Mouse (Mus musculus): Measurements from ENCODE around the gene Clec11a. TPM values are rescaled to one million over a fixed set of nuclear protein-coding genes. Genes with fewer than 3 reads are reported as not detected.

Gene Clec11a
- polyA plus RNA-seq, 1 experiment from 2014 or later: 4.6 TPM

GRCm38 (mm10) chr7:44334139-44334538, 27.4 kb upstream of the Clec11a start:
- H3K4me3 ChIP-seq (ENCODE audit: low read depth, low read length): no peak overlapping the region
- peaks cover 8% of the 10 kb centered on the region; the same call in 1 of the 2 replicates for H3K4me1 ChIP-seq (ENCODE audit: control insufficient read depth, insufficient read depth, low read length)
- H3K27me3 ChIP-seq (ENCODE audit: control insufficient read depth, insufficient read depth, low read length): peaks cover 12% of the 10 kb centered on the region
- H3K9ac ChIP-seq (replicated peaks; ENCODE audit: low read depth, low read length): no peak overlapping the region
- H3K36me3 ChIP-seq (ENCODE audit: control insufficient read depth, insufficient read depth, low read length): peaks cover 4% of the 10 kb centered on the region; the same call in 1 of the 2 replicates
- no peaks in the 10 kb centered on the region for H3K9me3 ChIP-seq (ENCODE audit: control insufficient read depth, low read length)
- H3K4me2 ChIP-seq (ENCODE audit: low read depth, low read length): no peak overlapping the region
- 71% methylated on average over 14 of the region's 14 CpGs for WGBS
- no peak overlapping the region for H3K27ac ChIP-seq (ENCODE audit: low read depth, low read length)
- ATAC-seq (ENCODE audit: low read depth): no peak

GRCm38 (mm10) chr7:44332336-44332735, 25.6 kb upstream of the Clec11a start:
- Histone ChIP-seq H3K4me2 (ENCODE audit: low read depth, low read length) (no peak overlapping the region), H3K9me3 (ENCODE audit: control insufficient read depth, low read length) (no peaks in the 10 kb centered on the region), H3K27me3 (ENCODE audit: control insufficient read depth, insufficient read depth, low read length) (peaks cover 12% of the 10 kb centered on the region), H3K4me1 (ENCODE audit: control insufficient read depth, insufficient read depth, low read length) (peaks cover 1% of the 10 kb centered on the region; the same call in 1 of the 2 replicates), H3K9ac (replicated peaks; ENCODE audit: low read depth, low read length) (no peak overlapping the region), H3K36me3 (ENCODE audit: control insufficient read depth, insufficient read depth, low read length) (peaks cover 7% of the 10 kb centered on the region; the same call in 1 of the 2 replicates), H3K27ac (ENCODE audit: low read depth, low read length) (no peak overlapping the region), H3K4me3 (ENCODE audit: low read depth, low read length) (no peak overlapping the region)
- ATAC-seq (ENCODE audit: low read depth): no peak
- 62% methylated on average over 3 of the region's 3 CpGs for WGBS

GRCm38 (mm10) chr7:44326614-44327013, 19.9 kb upstream of the Clec11a start:
- ATAC-seq (ENCODE audit: low read depth): no peak
- no peaks in the 10 kb centered on the region for H3K27me3 ChIP-seq (ENCODE audit: control insufficient read depth, insufficient read depth, low read length)
- H3K4me2 ChIP-seq (ENCODE audit: low read depth, low read length): no peak overlapping the region
- peaks cover 15% of the 10 kb centered on the region for H3K36me3 ChIP-seq (ENCODE audit: control insufficient read depth, insufficient read depth, low read length)
- 49% methylated on average over 6 of the region's 6 CpGs for WGBS
- H3K4me1 ChIP-seq (ENCODE audit: control insufficient read depth, insufficient read depth, low read length): no peaks in the 10 kb centered on the region
- no peak overlapping the region for H3K4me3 ChIP-seq (ENCODE audit: low read depth, low read length)
- H3K9ac ChIP-seq (replicated peaks; ENCODE audit: low read depth, low read length): no peak overlapping the region
- H3K27ac ChIP-seq (ENCODE audit: low read depth, low read length): no peak overlapping the region
- no peaks in the 10 kb centered on the region for H3K9me3 ChIP-seq (ENCODE audit: control insufficient read depth, low read length)

GRCm38 (mm10) chr7:44322290-44322689, 15.6 kb upstream of the Clec11a start:
- Histone ChIP-seq H3K27me3 (ENCODE audit: control insufficient read depth, insufficient read depth, low read length) (no peaks in the 10 kb centered on the region), H3K27ac (ENCODE audit: low read depth, low read length) (no peak overlapping the region), H3K4me2 (ENCODE audit: low read depth, low read length) (no peak overlapping the region), H3K4me3 (ENCODE audit: low read depth, low read length) (no peak overlapping the region), H3K4me1 (ENCODE audit: control insufficient read depth, insufficient read depth, low read length) (no peaks in the 10 kb centered on the region), H3K9ac (replicated peaks; ENCODE audit: low read depth, low read length) (no peak overlapping the region), H3K36me3 (ENCODE audit: control insufficient read depth, insufficient read depth, low read length) (peaks cover 20% of the 10 kb centered on the region), H3K9me3 (ENCODE audit: control insufficient read depth, low read length) (no peaks in the 10 kb centered on the region)
- WGBS: 94% methylated on average over 1 of the region's 1 CpGs
- ATAC-seq (ENCODE audit: low read depth): no peak

GRCm38 (mm10) chr7:44320886-44321285, 14.2 kb upstream of the Clec11a start:
- Histone ChIP-seq H3K9ac (replicated peaks; ENCODE audit: low read depth, low read length) (no peak overlapping the region), H3K4me3 (ENCODE audit: low read depth, low read length) (no peak overlapping the region), H3K9me3 (ENCODE audit: control insufficient read depth, low read length) (no peaks in the 10 kb centered on the region), H3K27me3 (ENCODE audit: control insufficient read depth, insufficient read depth, low read length) (no peaks in the 10 kb centered on the region), H3K4me1 (ENCODE audit: control insufficient read depth, insufficient read depth, low read length) (no peaks in the 10 kb centered on the region), H3K27ac (ENCODE audit: low read depth, low read length) (no peak overlapping the region), H3K4me2 (ENCODE audit: low read depth, low read length) (no peak overlapping the region), H3K36me3 (ENCODE audit: control insufficient read depth, insufficient read depth, low read length) (peaks cover 23% of the 10 kb centered on the region)
- ATAC-seq (ENCODE audit: low read depth): no peak
- 52% methylated on average over 8 of the region's 8 CpGs for WGBS

- WGBS: 29% methylated on average over 4 of the region's 4 CpGs
- Histone ChIP-seq H3K9me3 (ENCODE audit: control insufficient read depth, low read length) (no peaks in the 10 kb centered on the region), H3K36me3 (ENCODE audit: control insufficient read depth, insufficient read depth, low read length) (peaks cover 25% of the 10 kb centered on the region), H3K9ac (replicated peaks; ENCODE audit: low read depth, low read length) (no peak overlapping the region), H3K4me2 (ENCODE audit: low read depth, low read length) (no peak overlapping the region), H3K27ac (ENCODE audit: low read depth, low read length) (no peak overlapping the region), H3K27me3 (ENCODE audit: control insufficient read depth, insufficient read depth, low read length) (no peaks in the 10 kb centered on the region), H3K4me3 (ENCODE audit: low read depth, low read length) (no peak overlapping the region), H3K4me1 (ENCODE audit: control insufficient read depth, insufficient read depth, low read length) (no peaks in the 10 kb centered on the region)
- ATAC-seq (ENCODE audit: low read depth): no peak
Observed at GRCm38 (mm10) chr7:44317913-44318312, 11.2 kb upstream of the Clec11a start.

- Histone ChIP-seq H3K4me2 (ENCODE audit: low read depth, low read length) (no peak overlapping the region), H3K27ac (ENCODE audit: low read depth, low read length) (no peak overlapping the region), H3K36me3 (ENCODE audit: control insufficient read depth, insufficient read depth, low read length) (peaks cover 9% of the 10 kb centered on the region; the same call in 1 of the 2 replicates), H3K9ac (replicated peaks; ENCODE audit: low read depth, low read length) (no peak overlapping the region), H3K4me3 (ENCODE audit: low read depth, low read length) (no peak overlapping the region), H3K4me1 (ENCODE audit: control insufficient read depth, insufficient read depth, low read length) (peaks cover 11% of the 10 kb centered on the region), H3K9me3 (ENCODE audit: control insufficient read depth, low read length) (no peaks in the 10 kb centered on the region), H3K27me3 (ENCODE audit: control insufficient read depth, insufficient read depth, low read length) (no peaks in the 10 kb centered on the region)
- WGBS: 58% methylated on average over 16 of the region's 16 CpGs
- no peak for ATAC-seq (ENCODE audit: low read depth)
Observed at GRCm38 (mm10) chr7:44312484-44312883, 5.8 kb upstream of the Clec11a start.

GRCm38 (mm10) chr7:44311713-44312304, 5.1 kb upstream of the Clec11a start:
- 9% methylated on average over 6 of the region's 6 CpGs for WGBS
- Histone ChIP-seq H3K27me3 (ENCODE audit: control insufficient read depth, insufficient read depth, low read length) (no peaks in the 10 kb centered on the region), H3K27ac (ENCODE audit: low read depth, low read length) (no peak overlapping the region), H3K36me3 (ENCODE audit: control insufficient read depth, insufficient read depth, low read length) (peaks cover 8% of the 10 kb centered on the region; the same call in 1 of the 2 replicates), H3K9ac (replicated peaks; ENCODE audit: low read depth, low read length) (peak overlapping the region; percentile 75), H3K9me3 (ENCODE audit: control insufficient read depth, low read length) (no peaks in the 10 kb centered on the region), H3K4me3 (ENCODE audit: low read depth, low read length) (peak overlapping the region; percentile 61), H3K4me2 (ENCODE audit: low read depth, low read length) (peak overlapping the region; percentile 60), H3K4me1 (ENCODE audit: control insufficient read depth, insufficient read depth, low read length) (peaks cover 11% of the 10 kb centered on the region)
- ATAC-seq (ENCODE audit: low read depth): peak; percentile 0; the same call in 1 of the 2 replicates

- H3K9ac ChIP-seq (replicated peaks; ENCODE audit: low read depth, low read length): peak overlapping the region; percentile 75
- H3K4me1 ChIP-seq (ENCODE audit: control insufficient read depth, insufficient read depth, low read length): peaks cover 11% of the 10 kb centered on the region
- peak overlapping the region; percentile 61 for H3K4me3 ChIP-seq (ENCODE audit: low read depth, low read length)
- peak overlapping the region; percentile 69 for H3K27ac ChIP-seq (ENCODE audit: low read depth, low read length)
- H3K4me2 ChIP-seq (ENCODE audit: low read depth, low read length): peak overlapping the region; percentile 60
- H3K27me3 ChIP-seq (ENCODE audit: control insufficient read depth, insufficient read depth, low read length): no peaks in the 10 kb centered on the region
- H3K9me3 ChIP-seq (ENCODE audit: control insufficient read depth, low read length): no peaks in the 10 kb centered on the region
- peaks cover 6% of the 10 kb centered on the region; the same call in 1 of the 2 replicates for H3K36me3 ChIP-seq (ENCODE audit: control insufficient read depth, insufficient read depth, low read length)
- 1% methylated on average over 35 of the region's 38 CpGs for WGBS
- peak; percentile 32 for ATAC-seq (ENCODE audit: low read depth)
Observed at GRCm38 (mm10) chr7:44310878-44311712, 4.4 kb upstream of the Clec11a start.

All from neural tube, embryonic 14.5 days (tissue).